Comparison of ENCODE assay signal across 15 mouse cellular contexts in the genomic region with DNA sequence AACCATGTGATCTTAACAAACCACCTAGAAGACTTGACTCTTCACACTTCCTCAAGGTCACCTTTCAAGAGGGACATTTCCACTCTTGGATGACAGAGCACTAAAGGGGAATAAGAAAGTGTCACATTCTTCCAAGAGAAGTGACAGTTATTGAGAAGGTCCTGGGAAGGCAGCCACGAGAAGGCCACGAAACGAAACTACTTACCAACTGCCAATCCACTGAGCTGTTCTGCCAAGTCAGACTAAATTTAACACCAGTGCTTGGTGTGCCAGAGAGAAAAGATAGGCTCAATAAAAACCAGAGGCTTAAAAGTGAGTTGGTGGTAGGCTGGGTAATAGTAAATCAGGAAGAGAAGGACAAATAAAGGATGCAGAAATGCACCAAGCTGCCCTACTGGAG.
DNase-seq lines count a peak whose midpoint lies in the region; ATAC-seq and TF ChIP-seq lines count a peak whose summit lies in the region.
"Had no signal": no experiment of that assay in that cellular context is flagged by ENCODE, and none has a peak within 500 bp of the region (broad histone marks: within the 10 kb centered on the region; RNA-seq: fewer than 3 reads in every experiment).

No protein-coding gene starts in this region.

- H3K36me3 ChIP-seq in forebrain, embryonic 16.5 days (ENCODE audit: control insufficient read depth, insufficient read depth): no peaks in the 10 kb centered on the region
- H3K36me3 ChIP-seq in forebrain, embryonic 13.5 days (ENCODE audit: poor library complexity, severe bottlenecking): no peaks in the 10 kb centered on the region
- no peaks in the 10 kb centered on the region for H3K36me3 ChIP-seq in heart, embryonic 16.5 days (ENCODE audit: control insufficient read depth, insufficient read depth)
- H3K36me3 ChIP-seq: lung, embryonic 15.5 days; neural tube, embryonic 15.5 days had no signal

- no peaks in the 10 kb centered on the region for H3K9me3 ChIP-seq in forebrain, embryonic 16.5 days (ENCODE audit: control insufficient read depth, low read length)
- no peaks in the 10 kb centered on the region for H3K9me3 ChIP-seq in forebrain, embryonic 13.5 days (replicated peaks)
- H3K9me3 ChIP-seq in heart, embryonic 16.5 days (replicated peaks; ENCODE audit: control insufficient read depth, low read length): no peaks in the 10 kb centered on the region
- H3K9me3 ChIP-seq: lung, embryonic 15.5 days; neural tube, embryonic 15.5 days had no signal

- WGBS in forebrain, embryonic 16.5 days: 51% methylated on average over 3 of the region's 3 CpGs
- WGBS in forebrain, embryonic 13.5 days: 83% methylated on average over 3 of the region's 3 CpGs
- 37% methylated on average over 3 of the region's 3 CpGs for WGBS in heart, embryonic 16.5 days

- H3K4me3 ChIP-seq in forebrain, embryonic 16.5 days (replicated peaks; ENCODE audit: low read length): no peak overlapping the region
- no peak overlapping the region for H3K4me3 ChIP-seq in forebrain, embryonic 13.5 days
- no peak overlapping the region for H3K4me3 ChIP-seq in heart, embryonic 16.5 days (ENCODE audit: low read length)
- H3K4me3 ChIP-seq in layer of hippocampus, adult 2 months: no peak overlapping the region
- H3K4me3 ChIP-seq: lung, embryonic 15.5 days; neural tube, embryonic 15.5 days had no signal

- H3K4me2 ChIP-seq in forebrain, embryonic 16.5 days (ENCODE audit: low read length): no peak overlapping the region
- no peak overlapping the region for H3K4me2 ChIP-seq in forebrain, embryonic 13.5 days
- H3K4me2 ChIP-seq in heart, embryonic 16.5 days (ENCODE audit: low read depth, low read length): peak overlapping the region; percentile 31
- H3K4me2 ChIP-seq: hindbrain, embryonic 14.5 days; lung, embryonic 15.5 days; midbrain, embryonic 11.5 days; neural tube, embryonic 15.5 days had no signal

- H3K27me3 ChIP-seq in forebrain, embryonic 16.5 days (replicated peaks; ENCODE audit: control insufficient read depth, insufficient read depth, low read length): no peaks in the 10 kb centered on the region
- H3K27me3 ChIP-seq in forebrain, embryonic 13.5 days: no peaks in the 10 kb centered on the region
- H3K27me3 ChIP-seq in heart, embryonic 16.5 days (ENCODE audit: control insufficient read depth, insufficient read depth, low read length): no peaks in the 10 kb centered on the region
- H3K27me3 ChIP-seq: lung, embryonic 15.5 days; neural tube, embryonic 15.5 days had no signal

- H3K27ac ChIP-seq in forebrain, embryonic 16.5 days (ENCODE audit: low read length): peak overlapping the region; percentile 23; the same call in 1 of the 2 replicates
- H3K27ac ChIP-seq in forebrain, embryonic 13.5 days: no peak overlapping the region
- H3K27ac ChIP-seq in heart, embryonic 16.5 days (ENCODE audit: low read length): peak overlapping the region; percentile 60
- H3K27ac ChIP-seq in layer of hippocampus, adult 2 months: no peak overlapping the region
- H3K27ac ChIP-seq: hindbrain, embryonic 14.5 days; lung, embryonic 15.5 days; neural tube, embryonic 15.5 days had no signal

- no peak overlapping the region for H3K9ac ChIP-seq in forebrain, embryonic 16.5 days (replicated peaks; ENCODE audit: low read depth, low read length)
- no peak overlapping the region for H3K9ac ChIP-seq in forebrain, embryonic 13.5 days
- H3K9ac ChIP-seq in heart, embryonic 16.5 days (ENCODE audit: low read length): no peak overlapping the region
- H3K9ac ChIP-seq: hindbrain, embryonic 14.5 days; lung, embryonic 15.5 days; neural tube, embryonic 15.5 days had no signal

- H3K4me1 ChIP-seq in forebrain, embryonic 16.5 days (replicated peaks; ENCODE audit: control insufficient read depth, insufficient read depth, low read length): no peaks in the 10 kb centered on the region
- no peaks in the 10 kb centered on the region for H3K4me1 ChIP-seq in forebrain, embryonic 13.5 days
- H3K4me1 ChIP-seq in heart, embryonic 16.5 days (ENCODE audit: control insufficient read depth, insufficient read depth, low read length): peaks cover 2% of the 10 kb centered on the region; the same call in 1 of the 2 replicates
- H3K4me1 ChIP-seq: lung, embryonic 15.5 days had no signal

- peak; percentile 23 to 34 for DNase-seq in right cerebral cortex, postnatal 10 days (ENCODE audit: low spot score in 2 of 2)
- DNase-seq in right cerebral cortex, postnatal 4 days: no peak
- no peak for DNase-seq in c-Kit-positive CD71-positive TER-119-positive erythroid progenitor cells, embryonic 14.5 days (ENCODE audit: low spot score)
- no peak for DNase-seq in layer of hippocampus, adult 2 months (ENCODE audit: low spot score in 2 of 2)
- DNase-seq: adrenal gland, postnatal 25 days; cerebellum, postnatal 36 days; kidney, adult 9 months; spleen, adult 18-20 months had no signal

- TF ChIP-seq CTCF in layer of hippocampus, adult 2 months (conservative IDR thresholded peaks at IDR 0.05): no peak

- ATAC-seq in forebrain, embryonic 16.5 days: peak; percentile 31; the same call in 1 of the 2 replicates
- no peak for ATAC-seq in forebrain, embryonic 13.5 days
- peak; percentile 45 for ATAC-seq in heart, embryonic 16.5 days (replicated peaks; ENCODE audit: extremely low read depth, insufficient read depth, low FRiP score)

Comparison
In these comparisons a context has a peak if more than half of its experiments do, and no peak if none do; other contexts are left out.
1. H3K27ac ChIP-seq: peak in forebrain, embryonic 16.5 days (single experiment) and heart, embryonic 16.5 days (single experiment); none in forebrain, embryonic 13.5 days (single experiment) and layer of hippocampus, adult 2 months (single experiment).
2. DNase-seq: peak in right cerebral cortex, postnatal 10 days (2 of 2); none in right cerebral cortex, postnatal 4 days (single experiment), c-Kit-positive CD71-positive TER-119-positive erythroid progenitor cells, embryonic 14.5 days (single experiment) and layer of hippocampus, adult 2 months (0 of 2).